Mouse (Mus musculus): ENCODE measurements around the gene Dapk1.

Gene Dapk1

GRCm38 (mm10) chr13:60616036-60616435 is 14.3 kb downstream of the Dapk1 start:
- DNase-seq (ENCODE audit: low spot score): no peak

GRCm38 (mm10) chr13:60618287-60618686 is 16.5 kb downstream of the Dapk1 start:
- peak; percentile 69 for DNase-seq (ENCODE audit: low spot score)

- no peak for DNase-seq (ENCODE audit: low spot score)
Observed at GRCm38 (mm10) chr13:60619723-60620122, 18.0 kb downstream of the Dapk1 start.

GRCm38 (mm10) chr13:60621411-60621965 is 19.7 kb downstream of the Dapk1 start:
- no peak for DNase-seq (ENCODE audit: low spot score)

GRCm38 (mm10) chr13:60625581-60625980 is 23.8 kb downstream of the Dapk1 start:
- no peak for DNase-seq (ENCODE audit: low spot score)

- no peak for DNase-seq (ENCODE audit: low spot score)
Observed at GRCm38 (mm10) chr13:60627843-60628656, 26.3 kb downstream of the Dapk1 start.

- DNase-seq (ENCODE audit: low spot score): no peak
Observed at GRCm38 (mm10) chr13:60628657-60628950, 26.9 kb downstream of the Dapk1 start.

- no peak for DNase-seq (ENCODE audit: low spot score)
Observed at GRCm38 (mm10) chr13:60629419-60629818, 27.7 kb downstream of the Dapk1 start.

GRCm38 (mm10) chr13:60633945-60634344 is 32.2 kb downstream of the Dapk1 start:
- DNase-seq (ENCODE audit: low spot score): no peak

- DNase-seq (ENCODE audit: low spot score): no peak
Observed at GRCm38 (mm10) chr13:60635636-60636035, 33.9 kb downstream of the Dapk1 start.

- DNase-seq (ENCODE audit: low spot score): no peak
Observed at GRCm38 (mm10) chr13:60639482-60640055, 37.8 kb downstream of the Dapk1 start.

GRCm38 (mm10) chr13:60640420-60640819 is 38.7 kb downstream of the Dapk1 start:
- DNase-seq (ENCODE audit: low spot score): no peak

GRCm38 (mm10) chr13:60644457-60644889 is 42.7 kb downstream of the Dapk1 start:
- DNase-seq (ENCODE audit: low spot score): no peak

- DNase-seq (ENCODE audit: low spot score): no peak
Observed at GRCm38 (mm10) chr13:60646791-60647190, 45.0 kb downstream of the Dapk1 start.

- DNase-seq (ENCODE audit: low spot score): no peak
Observed at GRCm38 (mm10) chr13:60648350-60648749, 46.6 kb downstream of the Dapk1 start.

- DNase-seq (ENCODE audit: low spot score): no peak
Observed at GRCm38 (mm10) chr13:60650000-60650399, 48.3 kb downstream of the Dapk1 start.

- DNase-seq (ENCODE audit: low spot score): no peak
Observed at GRCm38 (mm10) chr13:60654017-60654565, 52.3 kb downstream of the Dapk1 start.

- no peak for DNase-seq (ENCODE audit: low spot score)
Observed at GRCm38 (mm10) chr13:60655246-60655645, 53.5 kb downstream of the Dapk1 start.

GRCm38 (mm10) chr13:60659600-60659999 is 57.9 kb downstream of the Dapk1 start:
- no peak for DNase-seq (ENCODE audit: low spot score)

GRCm38 (mm10) chr13:60660056-60660455 is 58.3 kb downstream of the Dapk1 start:
- DNase-seq (ENCODE audit: low spot score): no peak

- DNase-seq (ENCODE audit: low spot score): no peak
Observed at GRCm38 (mm10) chr13:60660711-60661261, 59.0 kb downstream of the Dapk1 start.

- no peak for DNase-seq (ENCODE audit: low spot score)
Observed at GRCm38 (mm10) chr13:60662493-60663177, 60.9 kb downstream of the Dapk1 start.
